Mouse (Mus musculus): ENCODE measurements around the gene Olfr322. TPM values are rescaled to one million over a fixed set of nuclear protein-coding genes. Genes with fewer than 3 reads are reported as not detected.
"Not testable (repeated sequence)": the region's sequence is repeated elsewhere in the genome, so short reads cannot be mapped to it uniquely, and the experiment has no call there.

Olfr322 gene
- polyA plus RNA-seq, 1 experiment from 2014 or later = 0.09 TPM

- no peak for TF ChIP-seq CTCF (IDR thresholded peaks at IDR 0.05; ENCODE audit: low read depth)
- H3K36me3 ChIP-seq (ENCODE audit: insufficient read depth, low read length) = no peaks in the 10 kb centered on the region
- H3K4me3 ChIP-seq (replicated peaks; ENCODE audit: low read depth, low read length) = no peak within 1 kb of the TSS
- no peak for ATAC-seq (replicated peaks; ENCODE audit: low FRiP score, low read depth)
- H3K4me2 ChIP-seq (ENCODE audit: low read length) = no peak within 1 kb of the TSS
- WGBS = 84% methylated on average over 3 of the region's 3 CpGs
- H3K9me3 ChIP-seq (replicated peaks; ENCODE audit: low read length) = no peaks in the 10 kb centered on the region
- H3K9ac ChIP-seq (ENCODE audit: low read depth, low read length) = no peak within 1 kb of the TSS
- H3K4me1 ChIP-seq (replicated peaks; ENCODE audit: insufficient read depth, low read length) = no peaks in the 10 kb centered on the region
- DNase-seq (ENCODE audit: low spot score) = no peak
- H3K27me3 ChIP-seq (ENCODE audit: insufficient read depth, low read length) = no peaks in the 10 kb centered on the region
- H3K27ac ChIP-seq = no peak within 1 kb of the TSS
Observed at GRCm38 (mm10) chr11:58698862-58699261, 40.3 kb downstream of the Olfr322 start, which contains the start of gene Olfr319. Olfr319 (plus strand) TSS chr11:58699162.

- Histone ChIP-seq H3K27me3 (ENCODE audit: insufficient read depth, low read length) (no peaks in the 10 kb centered on the region), H3K9ac (ENCODE audit: low read depth, low read length) (no peak overlapping the region), H3K27ac (no peak overlapping the region), H3K36me3 (ENCODE audit: insufficient read depth, low read length) (no peaks in the 10 kb centered on the region), H3K9me3 (replicated peaks; ENCODE audit: low read length) (no peaks in the 10 kb centered on the region), H3K4me1 (replicated peaks; ENCODE audit: insufficient read depth, low read length) (no peaks in the 10 kb centered on the region), H3K4me2 (ENCODE audit: low read length) (no peak overlapping the region), H3K4me3 (replicated peaks; ENCODE audit: low read depth, low read length) (no peak overlapping the region)
- no peak for TF ChIP-seq CTCF (IDR thresholded peaks at IDR 0.05; ENCODE audit: low read depth)
- WGBS = 76% methylated on average over 11 of the region's 11 CpGs
- DNase-seq (ENCODE audit: low spot score) (no peak), ATAC-seq (replicated peaks; ENCODE audit: low FRiP score, low read depth) (no peak)
Observed at GRCm38 (mm10) chr11:58709086-58709485, 50.5 kb downstream of the Olfr322 start.

- not testable (repeated sequence) for H3K9ac ChIP-seq (ENCODE audit: low read depth, low read length); H3K27me3 ChIP-seq (ENCODE audit: insufficient read depth, low read length); H3K4me1 ChIP-seq (replicated peaks; ENCODE audit: insufficient read depth, low read length); H3K4me2 ChIP-seq (ENCODE audit: low read length); H3K9me3 ChIP-seq (replicated peaks; ENCODE audit: low read length); H3K36me3 ChIP-seq (ENCODE audit: insufficient read depth, low read length); H3K4me3 ChIP-seq (replicated peaks; ENCODE audit: low read depth, low read length); H3K27ac ChIP-seq; DNase-seq (ENCODE audit: low spot score); ATAC-seq (replicated peaks; ENCODE audit: low FRiP score, low read depth)
- WGBS = 88% methylated on average over 6 of the region's 7 CpGs
Observed at GRCm38 (mm10) chr11:58717723-58718122, 59.1 kb downstream of the Olfr322 start.

Other genes starting within 250 kb of the Olfr322 start
- gene 1810065E05Rik, start 237.7 kb upstream of the Olfr322 start, polyA plus RNA-seq (2015; fragmentation: Nextera tagmentation; extraction: Ambion mirVana) = not detected in 2 replicates
- gene Gm12253, start 226.2 kb upstream of the Olfr322 start, polyA plus RNA-seq (2015; fragmentation: Nextera tagmentation; extraction: Ambion mirVana) = not detected in 2 replicates
- gene Lypd9, start 205.9 kb upstream of the Olfr322 start, polyA plus RNA-seq (2015; fragmentation: Nextera tagmentation; extraction: Ambion mirVana) = not detected in 2 replicates
- gene Olfr30, start 196.5 kb upstream of the Olfr322 start, polyA plus RNA-seq (2015; fragmentation: Nextera tagmentation; extraction: Ambion mirVana) = not detected in 2 replicates
- 0.08 TPM in 1 of 2 replicates, not detected in the other for gene Olfr332, start 166.2 kb upstream of the Olfr322 start, polyA plus RNA-seq (2015; fragmentation: Nextera tagmentation; extraction: Ambion mirVana)
- gene Olfr331, start 156.2 kb upstream of the Olfr322 start, polyA plus RNA-seq (2015; fragmentation: Nextera tagmentation; extraction: Ambion mirVana) = not detected in 2 replicates
- gene Olfr330, start 123.9 kb upstream of the Olfr322 start, polyA plus RNA-seq (2015; fragmentation: Nextera tagmentation; extraction: Ambion mirVana) = not detected in 2 replicates
- not detected in 2 replicates for gene Olfr329-ps, start 112.4 kb upstream of the Olfr322 start, polyA plus RNA-seq (2015; fragmentation: Nextera tagmentation; extraction: Ambion mirVana)
- not detected in 2 replicates for gene Olfr328, start 103.1 kb upstream of the Olfr322 start, polyA plus RNA-seq (2015; fragmentation: Nextera tagmentation; extraction: Ambion mirVana)
- gene Olfr224, start 88.2 kb upstream of the Olfr322 start, polyA plus RNA-seq (2015; fragmentation: Nextera tagmentation; extraction: Ambion mirVana) = not detected in 2 replicates
- gene Olfr325, start 81.1 kb upstream of the Olfr322 start, polyA plus RNA-seq (2015; fragmentation: Nextera tagmentation; extraction: Ambion mirVana) = not detected in 2 replicates
- gene Olfr324, start 63.7 kb upstream of the Olfr322 start, polyA plus RNA-seq (2015; fragmentation: Nextera tagmentation; extraction: Ambion mirVana) = not detected in 2 replicates
- not detected in 2 replicates for gene 2210407C18Rik, start 42.7 kb upstream of the Olfr322 start, polyA plus RNA-seq (2015; fragmentation: Nextera tagmentation; extraction: Ambion mirVana)
- gene Olfr323, start 28.3 kb upstream of the Olfr322 start, polyA plus RNA-seq (2015; fragmentation: Nextera tagmentation; extraction: Ambion mirVana) = not detected in 2 replicates
- 0.08 and 0.14 TPM in 2 replicates for gene Trim58, start 18.3 kb upstream of the Olfr322 start, polyA plus RNA-seq (2015; fragmentation: Nextera tagmentation; extraction: Ambion mirVana)
- gene Olfr320, start 22.3 kb downstream of the Olfr322 start, polyA plus RNA-seq (2015; fragmentation: Nextera tagmentation; extraction: Ambion mirVana) = not detected in 2 replicates
- gene Olfr319, start 40.4 kb downstream of the Olfr322 start, polyA plus RNA-seq (2015; fragmentation: Nextera tagmentation; extraction: Ambion mirVana) = not detected in 2 replicates
- not detected in 2 replicates for gene Olfr318, start 65.2 kb downstream of the Olfr322 start, polyA plus RNA-seq (2015; fragmentation: Nextera tagmentation; extraction: Ambion mirVana)
- gene Olfr317, start 80.4 kb downstream of the Olfr322 start, polyA plus RNA-seq (2015; fragmentation: Nextera tagmentation; extraction: Ambion mirVana) = not detected in 2 replicates
- not detected in 2 replicates for gene Olfr316, start 94.0 kb downstream of the Olfr322 start, polyA plus RNA-seq (2015; fragmentation: Nextera tagmentation; extraction: Ambion mirVana)
- not detected in 2 replicates for gene Olfr315, start 114.4 kb downstream of the Olfr322 start, polyA plus RNA-seq (2015; fragmentation: Nextera tagmentation; extraction: Ambion mirVana)
- not detected in 2 replicates for gene Olfr314, start 124.2 kb downstream of the Olfr322 start, polyA plus RNA-seq (2015; fragmentation: Nextera tagmentation; extraction: Ambion mirVana)
- 0.31 and 0.37 TPM in 2 replicates for gene Fam183b, start 143.2 kb downstream of the Olfr322 start, polyA plus RNA-seq (2015; fragmentation: Nextera tagmentation; extraction: Ambion mirVana)
- not detected in 2 replicates for gene Olfr313, start 156.2 kb downstream of the Olfr322 start, polyA plus RNA-seq (2015; fragmentation: Nextera tagmentation; extraction: Ambion mirVana)
- not detected in 2 replicates for gene Olfr312, start 170.5 kb downstream of the Olfr322 start, polyA plus RNA-seq (2015; fragmentation: Nextera tagmentation; extraction: Ambion mirVana)
- gene Olfr311, start 180.5 kb downstream of the Olfr322 start, polyA plus RNA-seq (2015; fragmentation: Nextera tagmentation; extraction: Ambion mirVana) = not detected in 2 replicates
- 5.5 and 6.1 TPM in 2 replicates for gene Gm12258, start 188.4 kb downstream of the Olfr322 start, polyA plus RNA-seq (2015; fragmentation: Nextera tagmentation; extraction: Ambion mirVana)
- 7.2 TPM in 2 replicates for gene 2810021J22Rik, start 208.4 kb downstream of the Olfr322 start, polyA plus RNA-seq (2015; fragmentation: Nextera tagmentation; extraction: Ambion mirVana)
- 3.8 and 4.3 TPM in 2 replicates for gene Zfp39, start 245.4 kb downstream of the Olfr322 start, polyA plus RNA-seq (2015; fragmentation: Nextera tagmentation; extraction: Ambion mirVana)

Data from kidney, postnatal 0 days (tissue).